Mouse (Mus musculus): ENCODE measurements around the gene Shisa4. TPM values are rescaled to one million over a fixed set of nuclear protein-coding genes. Genes with fewer than 3 reads are reported as not detected.
A peak's percentile ranks its signal among the peaks of the same experiment; 100 is the strongest.

The Shisa4 gene
- total RNA-seq, 2 experiments from 2014 or later = not detected

DNA sequence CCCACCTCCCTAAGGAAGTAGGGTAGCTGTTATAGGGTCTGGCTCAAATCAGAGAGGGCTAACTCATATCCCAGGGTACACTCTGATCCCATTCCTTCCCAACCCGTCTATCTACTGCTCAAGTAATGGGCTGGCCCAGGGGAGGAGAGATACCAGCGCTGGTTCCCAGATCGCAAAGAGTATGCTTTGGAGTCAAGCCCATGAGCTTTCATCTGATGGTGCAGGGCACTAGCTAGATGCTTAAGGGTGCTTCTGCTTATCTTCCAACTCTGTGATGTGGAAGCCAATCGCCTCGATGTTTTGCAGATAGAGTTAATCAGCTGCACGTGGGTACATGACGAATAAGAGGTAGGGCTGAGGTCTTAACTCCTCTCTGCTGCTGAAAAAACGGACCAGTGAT, 7.4 kb downstream of the Shisa4 start:
- ATAC-seq (replicated peaks; ENCODE audit: poor library complexity, severe bottlenecking) = no peak

DNA sequence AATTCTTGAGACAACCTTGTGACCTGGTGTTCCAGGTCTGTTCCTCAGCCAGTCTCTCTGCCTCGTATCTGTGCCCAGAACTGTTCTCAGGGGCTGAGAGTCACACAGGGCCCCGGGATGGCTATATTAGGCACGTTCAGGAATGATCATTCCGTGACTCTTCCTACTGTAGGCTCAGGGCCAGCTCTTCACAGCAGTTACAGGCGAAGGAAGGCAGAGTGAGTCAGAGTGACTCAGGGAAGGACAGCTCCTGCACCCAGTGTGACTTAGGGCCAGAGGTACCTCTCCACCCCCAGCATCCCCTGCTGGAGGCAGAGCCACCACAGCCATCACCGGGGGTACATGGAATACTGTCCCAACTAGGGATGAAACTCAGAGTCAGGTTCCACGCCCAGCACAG, 8.0 kb downstream of the Shisa4 start:
- ATAC-seq (replicated peaks; ENCODE audit: poor library complexity, severe bottlenecking) = no peak

GRCm38 (mm10) chr1:135366380-135366779, 8.7 kb downstream of the Shisa4 start:
- no peak for ATAC-seq (replicated peaks; ENCODE audit: poor library complexity, severe bottlenecking)

DNA sequence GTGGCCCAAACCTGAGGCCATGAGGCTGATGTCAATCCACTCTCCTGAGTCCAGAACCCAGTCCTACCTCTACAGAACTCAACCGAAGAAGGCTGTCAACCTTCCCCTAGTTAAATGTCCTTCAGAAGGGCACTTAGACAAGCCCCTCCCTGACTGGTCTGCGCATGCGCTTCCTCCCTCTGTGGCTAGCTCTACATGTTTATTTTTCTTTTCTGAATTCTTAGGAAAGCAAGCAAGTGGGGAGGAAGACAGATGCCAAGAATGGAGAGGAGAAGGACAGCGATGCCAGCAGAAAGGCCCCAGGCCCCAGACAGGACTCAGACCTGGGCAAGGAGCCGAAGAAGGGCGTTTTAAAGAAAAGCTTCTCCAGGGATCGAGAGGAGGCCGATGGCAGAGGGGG, 11.6 kb downstream of the Shisa4 start:
- no peak for ATAC-seq (replicated peaks; ENCODE audit: poor library complexity, severe bottlenecking)

DNA sequence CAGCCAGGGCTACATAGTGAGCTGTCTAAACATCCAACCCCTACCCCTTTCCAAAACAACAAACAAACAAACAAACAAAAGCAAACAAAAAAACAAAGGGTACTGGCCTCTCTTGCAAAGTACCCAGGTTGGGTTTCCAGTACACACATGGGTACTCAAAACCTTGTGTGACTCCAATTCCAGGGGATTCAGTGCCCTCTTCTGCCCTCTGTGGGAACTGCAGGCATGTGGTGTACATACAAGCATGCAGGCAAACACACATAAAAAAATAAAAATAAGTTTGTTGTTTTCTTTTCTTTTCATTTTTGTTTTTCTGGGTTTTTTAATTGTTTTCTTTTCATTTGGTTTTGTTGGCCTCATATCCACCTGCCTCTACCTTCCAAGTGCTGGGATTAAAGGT, 12.9 kb downstream of the Shisa4 start:
- no peak for ATAC-seq (replicated peaks; ENCODE audit: poor library complexity, severe bottlenecking)

GRCm38 (mm10) chr1:135361491-135361890, 13.5 kb downstream of the Shisa4 start:
- ATAC-seq (replicated peaks; ENCODE audit: poor library complexity, severe bottlenecking) = no peak

DNA sequence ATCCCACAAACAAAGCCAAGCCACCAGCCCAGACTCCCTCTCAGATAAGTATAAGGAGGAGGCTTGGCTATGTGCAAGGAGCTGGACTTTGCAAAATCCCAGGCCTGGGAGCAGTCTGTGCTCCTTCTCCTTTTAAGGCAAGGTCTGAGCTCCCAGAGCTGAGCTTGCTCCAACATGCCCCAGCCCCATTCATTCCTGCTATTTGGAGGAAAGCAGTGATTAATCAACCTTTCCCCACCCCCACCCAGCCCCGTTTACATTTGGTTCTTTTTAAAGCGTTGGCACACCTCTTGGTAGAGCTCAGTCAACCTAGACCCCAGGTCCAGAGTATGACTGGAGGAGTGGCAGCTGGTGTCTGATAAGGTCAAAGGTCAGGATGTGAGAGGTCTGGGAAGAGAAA, 16.0 kb downstream of the Shisa4 start:
- ATAC-seq (replicated peaks; ENCODE audit: poor library complexity, severe bottlenecking) = no peak

- ATAC-seq (replicated peaks; ENCODE audit: poor library complexity, severe bottlenecking) = no peak
These were observed 23.1 kb downstream of the Shisa4 start for GRCm38 (mm10) chr1:135351953-135352352.

DNA sequence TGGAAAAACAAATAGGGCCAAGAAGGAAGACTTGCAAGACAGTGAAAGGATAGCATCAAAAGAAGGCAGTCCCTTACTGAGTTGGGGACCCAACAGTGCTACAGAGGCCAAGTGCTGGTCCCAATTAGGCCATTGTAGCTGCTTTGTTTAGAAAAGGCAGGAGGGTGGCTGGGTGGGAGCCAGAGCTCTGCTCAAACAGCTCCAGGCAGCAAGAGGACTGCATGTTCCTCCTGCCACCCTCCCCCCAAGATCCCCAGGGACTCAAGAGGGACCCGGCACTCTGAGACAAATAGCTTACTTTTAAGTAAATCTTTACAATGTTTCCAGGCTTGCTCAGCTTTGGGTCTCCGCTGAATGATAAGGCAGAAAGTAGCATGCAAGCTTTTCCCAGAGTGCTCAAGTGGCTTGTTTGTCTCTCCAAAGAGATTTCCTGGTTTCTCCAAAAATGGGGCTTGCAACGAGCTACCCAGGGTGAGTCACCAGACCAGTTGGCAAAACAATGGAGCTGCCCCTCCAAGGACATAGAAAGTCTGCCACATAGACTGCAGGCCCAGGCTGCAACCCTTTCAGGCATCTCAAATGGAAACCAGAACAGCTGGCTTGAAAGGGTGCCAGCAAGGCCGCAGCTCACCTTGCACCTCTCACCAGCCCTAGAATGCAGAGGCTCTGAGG, 27.4 kb downstream of the Shisa4 start:
- no peak for ATAC-seq (replicated peaks; ENCODE audit: poor library complexity, severe bottlenecking)

- no peak for ATAC-seq (replicated peaks; ENCODE audit: poor library complexity, severe bottlenecking)
These were observed 28.1 kb downstream of the Shisa4 start for GRCm38 (mm10) chr1:135346891-135347290.

DNA sequence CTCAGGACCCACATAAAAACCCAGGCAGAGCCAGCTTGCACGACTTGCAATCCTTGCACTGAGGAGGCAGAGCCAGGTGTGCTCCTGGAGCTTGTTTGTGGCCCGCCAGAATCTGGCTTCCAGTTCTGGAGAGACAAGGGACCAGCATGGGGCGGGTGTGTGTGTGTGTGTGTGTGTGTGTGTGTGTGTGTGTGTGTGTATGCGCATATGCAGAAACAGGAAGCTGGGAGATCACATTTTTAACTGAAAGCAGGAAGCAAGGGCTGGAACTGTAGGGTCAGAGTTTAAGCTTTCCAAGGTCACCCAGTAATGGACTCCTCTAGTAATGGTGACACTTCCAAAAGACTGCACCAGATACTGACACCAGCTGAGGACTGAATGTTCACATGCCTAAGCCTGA, 31.0 kb downstream of the Shisa4 start:
- ATAC-seq (replicated peaks; ENCODE audit: poor library complexity, severe bottlenecking) = peak; percentile 40

- no peak for ATAC-seq (replicated peaks; ENCODE audit: poor library complexity, severe bottlenecking)
These were observed 33.1 kb downstream of the Shisa4 start for GRCm38 (mm10) chr1:135341947-135342346.

DNA sequence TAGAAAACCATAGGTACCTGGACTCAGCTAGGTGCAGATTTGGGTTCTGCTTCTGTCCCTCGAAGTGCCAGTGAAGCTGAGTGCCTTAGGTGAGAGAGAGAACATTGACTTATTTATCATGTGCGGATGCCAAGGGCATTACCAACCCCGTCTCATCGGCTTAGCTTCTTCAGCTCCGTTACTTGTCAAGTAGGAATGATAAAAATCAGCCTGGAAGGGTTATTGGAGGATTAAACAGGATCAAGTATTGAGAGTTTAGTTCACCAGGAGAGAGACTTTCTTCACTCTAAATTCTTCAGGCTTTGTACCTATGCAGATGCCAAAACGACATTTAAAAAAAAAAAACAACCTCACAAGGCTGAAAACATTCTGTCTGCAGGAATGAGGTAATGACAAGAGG, 44.5 kb downstream of the Shisa4 start:
- no peak for ATAC-seq (replicated peaks; ENCODE audit: poor library complexity, severe bottlenecking)

DNA sequence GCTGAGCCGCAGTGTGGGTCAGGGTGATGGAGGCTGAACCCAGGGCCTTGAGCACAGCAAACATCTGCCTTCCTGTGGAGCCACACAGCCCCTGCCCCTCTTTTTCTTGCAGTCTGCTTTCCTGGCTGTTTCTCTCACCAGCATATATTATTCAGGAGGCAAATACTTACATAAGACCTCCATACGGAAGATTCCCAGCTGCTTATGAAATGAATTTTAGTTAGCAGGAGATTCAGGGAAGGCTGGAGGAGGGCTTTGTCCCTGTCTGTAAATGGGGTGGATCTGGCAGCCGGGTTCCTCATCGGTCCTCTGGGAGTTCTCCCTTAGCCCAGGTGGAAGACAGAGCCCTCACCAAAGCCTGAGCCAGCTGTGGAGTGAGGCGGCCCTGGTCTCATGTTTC, 46.7 kb downstream of the Shisa4 start:
- no peak for ATAC-seq (replicated peaks; ENCODE audit: poor library complexity, severe bottlenecking)

DNA sequence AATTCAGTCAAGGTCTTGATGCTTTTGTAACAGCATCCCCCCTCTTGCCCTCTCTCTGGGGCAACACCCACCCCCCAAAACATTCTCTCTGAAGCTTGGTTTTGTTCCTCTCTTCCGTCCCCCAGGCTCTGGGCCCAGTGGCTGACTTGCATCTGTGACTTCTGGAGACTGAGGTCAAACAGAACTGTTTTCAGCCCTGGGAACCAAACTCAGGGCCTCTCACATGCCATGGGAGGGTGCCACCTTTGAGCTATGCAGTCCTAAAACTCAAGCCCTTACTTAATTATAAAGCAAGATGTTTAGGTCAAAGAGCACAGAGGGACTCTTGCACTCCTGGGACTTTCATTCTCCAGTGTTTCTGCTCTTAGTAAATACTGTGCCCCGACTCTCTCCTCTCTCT, 49.1 kb downstream of the Shisa4 start:
- no peak for ATAC-seq (replicated peaks; ENCODE audit: poor library complexity, severe bottlenecking)

- ATAC-seq (replicated peaks; ENCODE audit: poor library complexity, severe bottlenecking) = no peak
These were observed 50.5 kb downstream of the Shisa4 start, which contains the start of gene Lmod1 for GRCm38 (mm10) chr1:135324571-135324970. Gene Lmod1 (plus strand): TSS chr1:135324807.

- no peak for ATAC-seq (replicated peaks; ENCODE audit: poor library complexity, severe bottlenecking)
These were observed 51.6 kb downstream of the Shisa4 start for GRCm38 (mm10) chr1:135323367-135323901.

Other genes with a start within 250 kb of the Shisa4 start
- gene Ptpn7, start 242.5 kb downstream of the Shisa4 start, total RNA-seq (2014; fragmentation: Nextera tagmentation) = 133 and 146 TPM in 2 replicates
- 101 and 112 TPM in 2 replicates for gene Ptpn7, start 242.5 kb downstream of the Shisa4 start, total RNA-seq (2017)
- gene Arl8a, start 228.4 kb downstream of the Shisa4 start, total RNA-seq (2014; fragmentation: Nextera tagmentation) = 35.6 and 48.5 TPM in 2 replicates
- gene Arl8a, start 228.4 kb downstream of the Shisa4 start, total RNA-seq (2017) = 18.3 and 20.3 TPM in 2 replicates
- gene Gpr37l1, start 207.6 kb downstream of the Shisa4 start, total RNA-seq (2014; fragmentation: Nextera tagmentation) = not detected in 2 replicates
- not detected in 2 replicates for gene Gpr37l1, start 207.6 kb downstream of the Shisa4 start, total RNA-seq (2017)
- not detected in 2 replicates for gene Elf3, start 116.7 kb downstream of the Shisa4 start, total RNA-seq (2014; fragmentation: Nextera tagmentation)
- not detected in 2 replicates for gene Elf3, start 116.7 kb downstream of the Shisa4 start, total RNA-seq (2017)
- gene Rnpep, start 91.2 kb downstream of the Shisa4 start, total RNA-seq (2014; fragmentation: Nextera tagmentation) = 118 and 165 TPM in 2 replicates
- gene Rnpep, start 91.2 kb downstream of the Shisa4 start, total RNA-seq (2017) = 82.9 and 91.2 TPM in 2 replicates
- gene Timm17a, start 61.5 kb downstream of the Shisa4 start, total RNA-seq (2014; fragmentation: Nextera tagmentation) = 49.9 and 66.7 TPM in 2 replicates
- gene Timm17a, start 61.5 kb downstream of the Shisa4 start, total RNA-seq (2017) = 26.9 and 40.4 TPM in 2 replicates
- not detected in 2 replicates for gene Lmod1, start 50.4 kb downstream of the Shisa4 start, total RNA-seq (2014; fragmentation: Nextera tagmentation)
- gene Lmod1, start 50.4 kb downstream of the Shisa4 start, total RNA-seq (2017) = not detected in 2 replicates
- 64.4 and 81.0 TPM in 2 replicates for gene Ipo9, start 55.3 kb upstream of the Shisa4 start, total RNA-seq (2014; fragmentation: Nextera tagmentation)
- 33.9 and 36.7 TPM in 2 replicates for gene Ipo9, start 55.3 kb upstream of the Shisa4 start, total RNA-seq (2017)
- gene Nav1, start 232.1 kb upstream of the Shisa4 start, total RNA-seq (2014; fragmentation: Nextera tagmentation) = 16.3 and 19.8 TPM in 2 replicates
- gene Nav1, start 232.1 kb upstream of the Shisa4 start, total RNA-seq (2017) = 2.9 and 3.6 TPM in 2 replicates

Measured in granulocyte monocyte progenitor cell, adult 5-6 weeks (primary cell).